Mouse (Mus musculus) midbrain, embryonic 14.5 days (tissue): ENCODE measurements around the gene Hoxc12. TPM values are rescaled to one million over a fixed set of nuclear protein-coding genes. Genes with fewer than 3 reads are reported as not detected.

Experiments
- ATAC-seq: fragments of 200-750 bp; cut with Nextera tagmentation; 2 replicates; pipeline ENCODE4 v1.8.0; 2017; ENCODE audit warnings: moderate number of reproducible peaks, moderate library complexity; ENCODE audit not compliant: low FRiP score, low TSS enrichment
- DNase-seq: peaks from one replicate; pipeline ENCODE4 v3.0.0-alpha.2; 2015
- H3K27ac ChIP-seq: fragments of 300-500 bp; sonication (generic); replicated peaks from 2 replicates; pipeline ENCODE4 v1.5.1; 2014; ENCODE audit warnings: mild to moderate bottlenecking, low read depth, low read length, moderate library complexity
- H3K27me3 ChIP-seq: fragments of 300-500 bp; sonication (generic); 2 replicates; pipeline ENCODE4 v1.6.1; 2014; ENCODE audit warnings: low read length, control low read depth, mixed read lengths; ENCODE audit not compliant: control insufficient read depth, insufficient read depth
- H3K36me3 ChIP-seq: fragments of 300-500 bp; sonication (generic); 2 replicates; pipeline ENCODE4 v1.6.1; 2014; ENCODE audit warnings: low read length, control low read depth; ENCODE audit not compliant: control insufficient read depth, insufficient read depth
- H3K4me1 ChIP-seq: fragments of 300-500 bp; sonication (generic); 2 replicates; pipeline ENCODE4 v1.6.1; 2014; ENCODE audit warnings: mild to moderate bottlenecking, antibody characterized with exemption, low read length, control low read depth; ENCODE audit not compliant: control insufficient read depth, insufficient read depth
- H3K4me2 ChIP-seq: fragments of 300-500 bp; sonication (generic); 2 replicates; pipeline ENCODE4 v1.6.1; 2014; ENCODE audit warnings: mild to moderate bottlenecking, low read length, moderate library complexity
- H3K4me3 ChIP-seq: fragments of 300-500 bp; sonication (generic); replicated peaks from 2 replicates; pipeline ENCODE4 v1.5.1; 2014; ENCODE audit warnings: low read depth, low read length
- H3K9ac ChIP-seq: fragments of 300-500 bp; sonication (generic); replicated peaks from 2 replicates; pipeline ENCODE4 v1.6.1; 2014; ENCODE audit warnings: mild to moderate bottlenecking, low read length, moderate library complexity
- H3K9me3 ChIP-seq: fragments of 300-500 bp; sonication (generic); 2 replicates; pipeline ENCODE4 v1.6.1; 2016; ENCODE audit warnings: low read length, control low read depth, mixed read lengths; ENCODE audit not compliant: control insufficient read depth
- WGBS: fragments of 180-500 bp; shearing (Covaris S2); extraction: QIAGEN DNeasy Blood & Tissue Kit; methylation state at CpG from one replicate; pipeline ENCODE4 v1.1.7; 2014; 5-methylcytosine and 5-hydroxymethylcytosine counted together
- polyA plus RNA-seq: library from polyadenylated mRNA; unstranded; fragments of >200 nt; fragmentation: Nextera tagmentation; extraction: Ambion mirVana; gene quantifications from 2 replicates; pipeline ENCODE4 v1.2.1, GENCODE M21; 2014

Gene Hoxc12
- polyA plus RNA-seq, 1 experiment from 2014 or later, result not detected

DNA sequence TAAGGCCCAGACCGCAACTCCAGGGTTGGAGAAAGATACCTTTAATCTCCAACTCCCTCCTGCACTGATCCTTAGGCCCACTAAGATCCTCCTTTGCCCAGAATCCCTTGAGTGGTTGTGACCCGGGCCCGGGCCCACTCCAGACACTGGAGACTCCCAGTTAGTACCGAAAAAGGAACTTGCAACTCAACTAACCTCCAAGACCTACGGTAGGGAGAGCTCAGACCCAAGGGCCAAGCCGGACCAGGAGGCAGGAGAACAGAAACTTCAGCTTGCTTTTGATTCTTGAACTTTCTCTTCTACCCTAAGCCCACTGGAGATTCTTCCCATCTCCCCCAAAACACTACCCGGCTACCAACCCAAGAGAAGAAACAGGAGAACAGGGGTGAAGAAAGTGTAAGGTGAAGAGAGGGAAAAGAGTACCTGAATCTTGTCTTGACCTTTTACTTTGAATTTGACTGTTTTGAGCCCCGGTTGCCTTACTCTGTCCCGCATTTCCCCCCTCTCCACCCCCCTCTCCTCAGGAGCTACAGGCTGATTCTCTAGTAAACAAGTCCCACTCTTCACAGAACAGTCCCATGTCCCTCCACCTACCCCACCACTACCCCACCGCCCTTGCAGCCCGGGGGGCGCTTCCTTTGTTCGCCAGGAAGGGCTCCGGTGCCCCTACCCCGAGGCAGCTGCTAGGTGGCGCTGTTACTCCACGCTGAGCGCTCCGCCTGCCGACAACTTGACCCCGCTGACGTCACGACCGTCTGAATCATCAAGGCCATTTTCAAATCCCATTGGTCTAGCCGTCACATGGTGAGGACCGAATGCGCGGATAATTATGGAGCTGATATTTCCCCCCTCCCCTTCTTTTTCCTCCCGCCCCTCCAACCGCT is 29.6 kb downstream of the Hoxc12 start:
- H3K36me3 ChIP-seq, result no peaks in the 10 kb centered on the region
- WGBS, result 3% methylated on average over 29 of the region's 30 CpGs
- DNase-seq, result peak; percentile 81
- peaks cover 97% of the 10 kb centered on the region for H3K27me3 ChIP-seq
- no peaks in the 10 kb centered on the region for H3K9me3 ChIP-seq
- H3K4me1 ChIP-seq, result no peaks in the 10 kb centered on the region
- ATAC-seq, result peak; percentile 48; the same call in 1 of the 2 replicates
- H3K9ac ChIP-seq, result no peak overlapping the region
- H3K4me3 ChIP-seq, result no peak overlapping the region
- no peak overlapping the region for H3K4me2 ChIP-seq
- H3K27ac ChIP-seq, result no peak overlapping the region

DNA sequence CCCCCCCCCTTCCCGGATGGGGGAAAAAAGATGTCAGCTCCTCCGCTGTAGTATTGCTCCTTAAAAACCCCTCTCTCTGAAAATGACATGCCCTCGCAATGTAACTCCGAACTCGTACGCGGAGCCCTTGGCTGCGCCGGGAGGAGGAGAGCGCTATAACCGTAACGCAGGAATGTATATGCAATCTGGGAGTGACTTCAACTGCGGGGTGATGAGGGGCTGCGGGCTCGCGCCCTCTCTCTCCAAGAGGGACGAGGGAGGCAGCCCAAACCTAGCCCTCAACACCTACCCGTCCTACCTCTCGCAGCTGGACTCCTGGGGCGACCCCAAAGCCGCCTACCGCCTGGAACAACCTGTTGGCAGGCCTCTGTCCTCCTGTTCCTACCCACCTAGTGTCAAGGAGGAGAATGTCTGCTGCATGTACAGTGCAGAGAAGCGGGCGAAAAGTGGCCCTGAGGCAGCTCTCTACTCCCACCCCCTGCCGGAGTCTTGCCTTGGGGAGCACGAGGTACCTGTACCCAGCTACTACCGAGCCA is 30.3 kb downstream of the Hoxc12 start, which contains the start of gene Hoxc10:
Gene Hoxc10 (plus strand): TSS at position 21 of the 536 bp plus-strand sequence.
- Histone ChIP-seq H3K4me3 (no peak within 1 kb of the TSS), H3K9me3 (no peaks in the 10 kb centered on the region), H3K27me3 (peaks cover 97% of the 10 kb centered on the region), H3K9ac (no peak within 1 kb of the TSS), H3K4me2 (no peak within 1 kb of the TSS), H3K36me3 (no peaks in the 10 kb centered on the region), H3K27ac (no peak within 1 kb of the TSS), H3K4me1 (no peaks in the 10 kb centered on the region)
- ATAC-seq, result no peak
- WGBS, result 5% methylated on average over 27 of the region's 27 CpGs
- DNase-seq, result no peak

DNA sequence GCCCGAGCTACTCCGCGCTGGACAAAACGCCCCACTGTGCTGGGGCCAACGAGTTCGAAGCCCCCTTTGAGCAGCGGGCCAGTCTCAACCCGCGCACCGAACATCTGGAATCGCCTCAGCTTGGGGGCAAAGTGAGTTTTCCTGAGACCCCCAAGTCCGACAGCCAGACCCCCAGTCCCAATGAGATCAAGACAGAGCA is 30.7 kb downstream of the Hoxc12 start, which contains the start of gene Hoxc5:
Gene Hoxc5 (plus strand): TSS at position 132 of the 199 bp plus-strand sequence.
- no peak within 1 kb of the TSS for H3K4me2 ChIP-seq
- H3K27me3 ChIP-seq, result peaks cover 99% of the 10 kb centered on the region

DNA sequence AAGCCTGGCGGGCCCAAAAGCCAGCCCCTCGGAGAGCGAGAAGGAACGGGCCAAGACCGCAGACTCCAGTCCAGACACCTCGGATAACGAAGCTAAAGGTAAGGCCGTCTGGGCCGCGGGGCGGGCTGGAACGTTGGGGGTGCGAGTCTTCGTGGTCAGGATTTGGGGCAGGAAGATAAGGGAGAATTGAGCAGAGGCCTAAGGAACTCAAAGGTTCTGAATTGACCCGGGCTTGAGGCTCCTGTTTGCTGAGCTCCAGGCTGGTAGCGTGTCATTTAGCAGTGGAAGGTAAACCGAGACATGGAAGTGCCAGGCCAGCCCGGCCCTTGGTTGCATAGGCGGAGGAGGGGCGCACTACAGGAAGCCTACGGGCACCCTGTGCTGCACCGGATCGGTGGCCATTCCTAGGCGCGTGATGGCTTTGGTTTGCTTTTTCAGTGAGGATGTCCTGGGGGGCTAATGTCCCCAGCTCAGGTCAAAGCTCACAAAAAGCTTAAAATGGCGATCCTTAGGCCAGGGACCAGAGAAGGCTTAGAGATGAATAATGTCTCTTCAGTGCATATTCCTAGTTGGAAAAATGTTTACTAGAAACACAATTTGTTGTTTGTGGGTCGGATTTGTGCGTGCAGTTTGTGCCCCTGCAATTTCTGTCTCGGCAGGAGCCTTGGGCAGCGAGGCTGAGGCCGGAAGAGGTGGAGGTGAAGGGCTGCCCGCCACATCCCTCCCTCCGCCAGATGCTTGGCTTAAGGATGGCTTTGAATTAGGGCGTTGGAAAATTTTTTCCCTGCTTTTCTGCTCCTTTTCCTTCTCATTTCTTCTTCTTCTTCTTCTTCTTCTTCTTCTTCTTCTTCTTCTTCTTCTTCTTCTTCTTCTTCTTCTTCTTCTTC is 31.2 kb downstream of the Hoxc12 start:
- Histone ChIP-seq H3K9ac (no peak overlapping the region), H3K27ac (no peak overlapping the region), H3K4me1 (no peaks in the 10 kb centered on the region), H3K36me3 (no peaks in the 10 kb centered on the region), H3K9me3 (no peaks in the 10 kb centered on the region), H3K4me3 (no peak overlapping the region), H3K27me3 (peaks cover 99% of the 10 kb centered on the region), H3K4me2 (no peak overlapping the region)
- ATAC-seq (no peak), DNase-seq (no peak)
- WGBS, result 2% methylated on average over 34 of the region's 34 CpGs

More for the DNA sequence above, 30.7 kb downstream of the Hoxc12 start, which contains the start of gene Hoxc5:
- no peaks in the 10 kb centered on the region for H3K36me3 ChIP-seq
- no peak within 1 kb of the TSS for H3K4me3 ChIP-seq
- WGBS, result 5% methylated on average over 12 of the region's 12 CpGs
- no peaks in the 10 kb centered on the region for H3K9me3 ChIP-seq
- no peak within 1 kb of the TSS for H3K27ac ChIP-seq
- ATAC-seq (no peak), DNase-seq (no peak)
- H3K4me1 ChIP-seq, result no peaks in the 10 kb centered on the region
- no peak within 1 kb of the TSS for H3K9ac ChIP-seq

DNA sequence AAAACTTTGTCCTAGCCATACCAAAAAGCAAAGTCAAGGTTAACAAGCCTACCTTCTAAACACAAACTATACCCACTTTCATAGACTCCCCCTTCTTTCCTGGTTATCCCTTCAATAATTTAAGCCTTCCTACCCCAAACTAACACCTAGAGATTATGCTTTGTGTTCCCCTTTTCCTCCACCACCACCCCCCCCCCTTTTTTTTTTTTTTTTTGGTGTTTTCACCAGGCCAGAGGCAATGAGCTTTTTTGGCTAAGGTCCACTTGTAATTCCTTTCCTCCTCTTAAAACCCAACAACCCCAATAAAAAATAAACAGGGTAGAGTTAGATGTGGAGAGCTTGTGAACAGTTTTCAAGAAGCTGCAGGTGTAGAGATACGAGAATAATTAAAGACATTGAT is 32.7 kb downstream of the Hoxc12 start:
- 38% methylated on average over 1 of the region's 1 CpGs for WGBS
- ATAC-seq, result no peak

DNA sequence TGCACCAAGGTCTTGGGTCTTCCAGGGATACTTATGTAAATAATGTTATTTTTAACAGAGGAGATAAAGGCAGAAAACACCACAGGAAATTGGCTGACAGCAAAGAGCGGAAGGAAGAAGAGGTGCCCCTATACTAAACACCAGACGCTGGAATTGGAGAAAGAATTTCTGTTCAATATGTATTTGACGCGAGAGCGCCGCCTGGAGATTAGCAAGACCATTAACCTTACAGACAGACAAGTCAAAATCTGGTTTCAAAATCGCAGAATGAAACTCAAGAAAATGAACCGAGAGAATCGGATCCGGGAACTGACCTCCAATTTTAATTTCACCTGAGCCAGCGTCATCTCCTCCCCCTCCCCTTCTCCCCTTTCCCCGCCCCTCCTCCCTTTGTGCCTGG is 34.2 kb downstream of the Hoxc12 start:
- Histone ChIP-seq H3K4me1 (no peaks in the 10 kb centered on the region), H3K4me3 (no peak overlapping the region), H3K36me3 (no peaks in the 10 kb centered on the region), H3K9me3 (no peaks in the 10 kb centered on the region), H3K27me3 (peaks cover 99% of the 10 kb centered on the region), H3K27ac (no peak overlapping the region), H3K4me2 (no peak overlapping the region), H3K9ac (no peak overlapping the region)
- ATAC-seq (no peak), DNase-seq (peak; percentile 71)
- 1% methylated on average over 12 of the region's 12 CpGs for WGBS

More for the DNA sequence above, 32.7 kb downstream of the Hoxc12 start:
- no peaks in the 10 kb centered on the region for H3K9me3 ChIP-seq
- no peak for DNase-seq
- H3K27ac ChIP-seq, result no peak overlapping the region
- no peak overlapping the region for H3K9ac ChIP-seq
- no peak overlapping the region for H3K4me3 ChIP-seq
- H3K27me3 ChIP-seq, result peaks cover 99% of the 10 kb centered on the region
- H3K36me3 ChIP-seq, result no peaks in the 10 kb centered on the region
- H3K4me1 ChIP-seq, result no peaks in the 10 kb centered on the region
- H3K4me2 ChIP-seq, result no peak overlapping the region

DNA sequence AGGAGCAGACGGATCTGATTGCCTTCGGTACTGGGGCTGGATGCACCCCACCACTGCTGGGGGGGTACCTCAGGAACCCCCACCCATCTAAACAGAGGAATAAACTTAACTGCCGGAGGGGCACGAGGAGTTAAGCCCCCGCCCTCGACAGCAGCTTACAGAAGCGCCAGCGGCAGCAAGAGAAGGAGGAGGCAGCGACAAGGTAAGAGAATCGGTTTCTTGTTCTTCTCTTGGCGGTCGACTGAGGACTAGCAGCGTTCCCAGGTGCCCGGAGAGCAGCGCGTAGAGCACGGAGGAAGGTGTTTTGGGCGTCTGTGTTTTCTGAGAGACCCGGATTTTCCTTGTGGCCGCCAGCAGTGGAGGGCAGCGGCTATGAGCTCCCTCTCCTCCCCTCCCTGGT is 35.7 kb downstream of the Hoxc12 start:
- ATAC-seq (no peak), DNase-seq (no peak)
- no peak overlapping the region for H3K27ac ChIP-seq
- no peak overlapping the region for H3K4me3 ChIP-seq
- H3K9me3 ChIP-seq, result no peaks in the 10 kb centered on the region
- H3K27me3 ChIP-seq, result peaks cover 98% of the 10 kb centered on the region
- under 1% methylated on average over 21 of the region's 21 CpGs for WGBS
- H3K9ac ChIP-seq, result no peak overlapping the region
- H3K4me1 ChIP-seq, result no peaks in the 10 kb centered on the region
- H3K4me2 ChIP-seq, result no peak overlapping the region
- no peaks in the 10 kb centered on the region for H3K36me3 ChIP-seq

DNA sequence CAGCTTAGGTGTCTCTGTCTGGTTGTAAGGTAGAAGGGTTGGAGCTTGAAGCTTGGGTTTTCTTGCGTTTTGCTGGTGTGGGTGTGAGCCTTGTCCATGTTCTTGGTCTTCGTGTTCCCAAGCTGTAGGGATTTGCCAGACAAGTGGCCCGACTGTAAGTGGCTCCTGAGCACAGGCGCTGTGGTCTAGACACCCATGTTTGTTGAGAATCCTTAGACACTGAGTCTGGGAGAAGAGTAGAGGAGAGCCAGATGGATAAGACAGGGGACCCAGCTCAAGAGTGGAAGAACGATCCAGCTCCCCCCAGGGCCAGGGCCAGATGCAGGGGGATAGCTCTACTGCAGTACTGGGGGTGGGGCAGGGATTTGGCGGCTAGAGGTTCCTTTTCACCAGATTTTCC is 36.2 kb downstream of the Hoxc12 start:
- H3K4me2 ChIP-seq, result no peak overlapping the region
- 2% methylated on average over 6 of the region's 6 CpGs for WGBS
- no peaks in the 10 kb centered on the region for H3K9me3 ChIP-seq
- ATAC-seq (no peak), DNase-seq (no peak)
- H3K4me3 ChIP-seq, result no peak overlapping the region
- H3K27ac ChIP-seq, result no peak overlapping the region
- peaks cover 98% of the 10 kb centered on the region for H3K27me3 ChIP-seq
- no peaks in the 10 kb centered on the region for H3K4me1 ChIP-seq
- no peak overlapping the region for H3K9ac ChIP-seq
- H3K36me3 ChIP-seq, result no peaks in the 10 kb centered on the region
